Mouse (Mus musculus): ENCODE measurements at regions not wholly inside any gene's neighbourhood (a gene's known extent, or its start where the extent isn't known, plus 50 kb on each side); places are given as distances from the start of the nearest gene placed in this dataset.

GRCm38 (mm10) chr13:7306995-7307394 is 658.4 kb upstream of the Pfkp start:
- Histone ChIP-seq H3K4me2 (no peak overlapping the region), H3K27ac (no peak overlapping the region), H3K36me3 (no peaks in the 10 kb centered on the region), H3K4me1 (replicated peaks) (no peaks in the 10 kb centered on the region), H3K27me3 (no peaks in the 10 kb centered on the region), H3K9ac (no peak overlapping the region), H3K4me3 (no peak overlapping the region), H3K9me3 (no peaks in the 10 kb centered on the region)
- WGBS: 83% methylated on average over 1 of the region's 1 CpGs
- ATAC-seq (ENCODE audit: low FRiP score): no peak

DNA sequence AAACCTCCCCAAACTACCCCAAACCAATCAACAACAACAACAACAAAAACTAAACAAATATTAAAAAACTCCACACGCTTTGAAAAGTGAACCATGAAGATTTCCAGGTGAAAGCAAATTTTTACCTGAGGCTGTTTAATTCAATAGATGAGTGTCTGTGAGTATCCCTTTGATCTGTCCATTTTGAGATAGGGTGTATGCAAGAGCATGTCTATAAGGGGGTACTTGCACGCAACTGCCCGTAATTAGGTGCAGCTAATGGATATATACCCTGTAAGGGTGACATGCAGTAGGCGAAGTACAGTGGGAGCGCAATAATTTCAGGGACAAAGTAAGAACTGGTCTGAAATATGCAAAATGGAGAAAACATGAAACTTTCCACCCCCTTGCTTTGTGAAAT is 658.8 kb upstream of the Pfkp start:
- Histone ChIP-seq H3K4me1 (replicated peaks) (no peaks in the 10 kb centered on the region), H3K4me2 (no peak overlapping the region), H3K9me3 (no peaks in the 10 kb centered on the region), H3K9ac (no peak overlapping the region), H3K4me3 (no peak overlapping the region), H3K36me3 (no peaks in the 10 kb centered on the region), H3K27ac (no peak overlapping the region), H3K27me3 (no peaks in the 10 kb centered on the region)
- no peak for ATAC-seq (ENCODE audit: low FRiP score)
- 96% methylated on average over 5 of the region's 5 CpGs for WGBS

- Histone ChIP-seq H3K9ac (no peak overlapping the region), H3K9me3 (no peaks in the 10 kb centered on the region), H3K4me1 (replicated peaks) (no peaks in the 10 kb centered on the region), H3K36me3 (no peaks in the 10 kb centered on the region), H3K4me3 (no peak overlapping the region), H3K27me3 (no peaks in the 10 kb centered on the region), H3K4me2 (no peak overlapping the region), H3K27ac (no peak overlapping the region)
- no peak for ATAC-seq (ENCODE audit: low FRiP score)
- WGBS: 91% methylated on average over 1 of the region's 1 CpGs
Observed at GRCm38 (mm10) chr13:7313474-7313873, 664.9 kb upstream of the Pfkp start.

GRCm38 (mm10) chr13:7330151-7330550 is 681.6 kb upstream of the Pfkp start:
- no peak overlapping the region for H3K9ac ChIP-seq
- H3K27ac ChIP-seq: no peak overlapping the region
- H3K36me3 ChIP-seq: no peaks in the 10 kb centered on the region
- no peak for ATAC-seq (ENCODE audit: low FRiP score)
- no peaks in the 10 kb centered on the region for H3K9me3 ChIP-seq
- H3K4me3 ChIP-seq: no peak overlapping the region
- no peak overlapping the region for H3K4me2 ChIP-seq
- H3K27me3 ChIP-seq: no peaks in the 10 kb centered on the region
- no peaks in the 10 kb centered on the region for H3K4me1 ChIP-seq (replicated peaks)
- 79% methylated on average over 2 of the region's 2 CpGs for WGBS

DNA sequence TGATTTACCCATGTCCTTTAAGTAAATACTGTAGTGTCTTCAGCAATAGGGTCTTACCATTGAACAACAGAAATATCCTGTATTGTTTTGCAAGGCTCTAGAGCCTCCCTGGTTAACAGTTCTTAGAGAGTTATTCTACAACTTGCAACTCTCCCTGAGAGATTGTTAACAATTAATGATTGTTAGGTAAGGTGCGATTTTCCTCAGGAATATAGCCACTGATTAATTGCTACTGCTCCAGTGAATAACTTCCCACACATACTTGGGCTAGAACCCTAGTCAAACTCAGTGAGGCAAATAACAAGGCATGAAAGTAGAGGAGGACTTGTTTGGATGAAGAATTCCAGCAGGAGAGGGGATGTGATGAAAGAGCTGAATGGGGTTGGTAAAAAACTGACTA is 697.2 kb upstream of the Pfkp start:
- Histone ChIP-seq H3K9me3 (no peaks in the 10 kb centered on the region), H3K36me3 (no peaks in the 10 kb centered on the region), H3K9ac (no peak overlapping the region), H3K4me2 (no peak overlapping the region), H3K27me3 (no peaks in the 10 kb centered on the region), H3K27ac (no peak overlapping the region), H3K4me3 (no peak overlapping the region), H3K4me1 (replicated peaks) (no peaks in the 10 kb centered on the region)
- 84% methylated on average over 1 of the region's 1 CpGs for WGBS
- ATAC-seq (ENCODE audit: low FRiP score): no peak

GRCm38 (mm10) chr13:7348431-7348830 is 699.9 kb upstream of the Pfkp start:
- no peak overlapping the region for H3K4me3 ChIP-seq
- no peaks in the 10 kb centered on the region for H3K27me3 ChIP-seq
- H3K4me1 ChIP-seq (replicated peaks): no peaks in the 10 kb centered on the region
- no peak overlapping the region for H3K27ac ChIP-seq
- H3K9me3 ChIP-seq: no peaks in the 10 kb centered on the region
- H3K36me3 ChIP-seq: no peaks in the 10 kb centered on the region
- no peak for ATAC-seq (ENCODE audit: low FRiP score)
- no peak overlapping the region for H3K4me2 ChIP-seq
- no peak overlapping the region for H3K9ac ChIP-seq

GRCm38 (mm10) chr13:7353011-7353410 is 704.4 kb upstream of the Pfkp start:
- Histone ChIP-seq H3K9ac (no peak overlapping the region), H3K27me3 (no peaks in the 10 kb centered on the region), H3K4me1 (replicated peaks) (no peaks in the 10 kb centered on the region), H3K4me3 (no peak overlapping the region), H3K4me2 (no peak overlapping the region), H3K36me3 (no peaks in the 10 kb centered on the region), H3K9me3 (no peaks in the 10 kb centered on the region), H3K27ac (no peak overlapping the region)
- ATAC-seq (ENCODE audit: low FRiP score): no peak
- 83% methylated on average over 4 of the region's 4 CpGs for WGBS

DNA sequence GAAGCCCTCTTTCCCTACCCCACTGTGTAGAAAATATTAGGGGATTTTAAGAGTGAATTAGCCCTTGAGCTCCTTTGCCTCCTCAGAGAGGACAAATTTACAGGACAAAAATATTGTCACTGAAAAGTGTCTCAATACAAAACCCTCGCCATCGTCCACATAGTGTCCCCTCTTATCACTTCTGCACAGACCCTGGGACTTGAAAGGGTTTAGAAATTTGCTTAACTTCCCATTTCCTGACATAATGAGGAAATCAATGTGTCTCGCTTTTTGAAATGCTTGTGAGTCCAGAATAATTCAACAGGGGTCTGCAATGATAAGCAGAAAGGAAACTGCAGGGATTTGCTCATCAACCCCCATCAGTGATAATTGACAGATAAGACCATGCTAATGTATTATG is 708.5 kb upstream of the Pfkp start:
- Histone ChIP-seq H3K4me2 (no peak overlapping the region), H3K4me1 (replicated peaks) (no peaks in the 10 kb centered on the region), H3K27me3 (no peaks in the 10 kb centered on the region), H3K9ac (no peak overlapping the region), H3K36me3 (no peaks in the 10 kb centered on the region), H3K4me3 (no peak overlapping the region), H3K27ac (no peak overlapping the region), H3K9me3 (no peaks in the 10 kb centered on the region)
- WGBS: 82% methylated on average over 3 of the region's 3 CpGs
- no peak for ATAC-seq (ENCODE audit: low FRiP score)

- no peaks in the 10 kb centered on the region for H3K36me3 ChIP-seq
- ATAC-seq (ENCODE audit: low FRiP score): no peak
- 0 out of 2 replicates have a peak, but pooled peaks cover 4% of the 10 kb centered on the region for H3K9me3 ChIP-seq
- no peak overlapping the region for H3K4me3 ChIP-seq
- no peak overlapping the region for H3K9ac ChIP-seq
- no peaks in the 10 kb centered on the region for H3K27me3 ChIP-seq
- WGBS: 42% methylated on average over 8 of the region's 8 CpGs
- H3K4me1 ChIP-seq (replicated peaks): peaks cover 6% of the 10 kb centered on the region; the same call in 1 of the 2 replicates
- no peak overlapping the region for H3K4me2 ChIP-seq
- H3K27ac ChIP-seq: no peak overlapping the region
Observed at GRCm38 (mm10) chr13:7373559-7373958, 725.0 kb upstream of the Pfkp start.

- H3K9me3 ChIP-seq: 0 out of 2 replicates have a peak, but pooled peaks cover 4% of the 10 kb centered on the region
- H3K27me3 ChIP-seq: no peaks in the 10 kb centered on the region
- H3K4me2 ChIP-seq: no peak overlapping the region
- no peak overlapping the region for H3K9ac ChIP-seq
- WGBS: 60% methylated on average over 7 of the region's 7 CpGs
- H3K36me3 ChIP-seq: no peaks in the 10 kb centered on the region
- H3K4me1 ChIP-seq (replicated peaks): peaks cover 6% of the 10 kb centered on the region; the same call in 1 of the 2 replicates
- H3K4me3 ChIP-seq: no peak overlapping the region
- H3K27ac ChIP-seq: no peak overlapping the region
- peak; percentile 36; the same call in 1 of the 2 replicates for ATAC-seq (ENCODE audit: low FRiP score)
Observed at GRCm38 (mm10) chr13:7374993-7375627, 726.5 kb upstream of the Pfkp start.

DNA sequence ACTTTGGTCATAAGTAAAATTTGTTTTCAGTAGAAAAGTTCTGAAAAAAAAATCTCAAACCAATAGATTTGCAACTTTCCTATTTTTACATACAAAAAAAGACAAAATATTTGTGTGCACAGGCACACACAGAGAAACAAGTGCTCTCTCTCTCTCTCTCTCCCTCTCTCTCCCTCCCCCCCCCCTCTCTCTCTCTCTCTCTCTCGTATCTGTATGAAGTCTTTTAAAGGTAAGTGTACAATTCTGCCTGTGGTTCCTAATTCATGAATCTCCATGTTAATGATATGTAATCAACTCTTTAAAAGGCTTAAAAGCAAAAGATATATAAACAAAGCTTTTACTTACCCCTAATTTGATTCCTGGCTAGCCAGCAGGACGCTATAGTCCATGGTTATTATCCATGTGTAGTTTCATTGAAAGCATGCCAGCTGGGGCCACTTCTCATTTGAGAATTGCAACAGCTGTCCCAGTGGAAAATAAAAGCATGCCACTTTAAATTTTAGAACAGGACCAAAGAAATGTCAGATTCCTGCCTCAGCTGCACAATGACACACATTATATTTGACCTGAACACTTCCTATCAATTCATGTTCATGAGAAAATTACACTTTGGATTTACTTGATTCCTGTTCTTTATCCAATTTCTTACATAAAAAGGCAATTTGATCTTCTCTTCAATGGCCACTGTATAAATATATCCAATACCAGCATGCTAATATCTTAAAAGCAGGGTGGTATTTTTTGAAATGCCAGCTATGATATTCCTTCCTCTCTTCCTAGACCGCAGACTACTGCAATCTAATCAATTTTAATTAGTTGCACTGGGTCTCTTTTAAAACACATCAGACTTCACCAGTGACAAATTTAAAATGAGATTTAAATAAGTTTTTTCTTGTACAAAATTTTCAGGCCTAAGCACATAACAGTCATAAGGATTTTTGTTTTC is 766.0 kb upstream of the Pfkp start:
- Histone ChIP-seq H3K4me1 (replicated peaks) (no peaks in the 10 kb centered on the region), H3K27ac (no peak overlapping the region), H3K36me3 (no peaks in the 10 kb centered on the region), H3K4me3 (no peak overlapping the region), H3K9ac (no peak overlapping the region), H3K4me2 (no peak overlapping the region), H3K27me3 (no peaks in the 10 kb centered on the region), H3K9me3 (no peaks in the 10 kb centered on the region)
- no peak for ATAC-seq (ENCODE audit: low FRiP score)
- 23% methylated on average over 3 of the region's 3 CpGs for WGBS

GRCm38 (mm10) chr13:7427750-7428149 is 774.9 kb upstream of the Adarb2 start:
- H3K4me3 ChIP-seq: no peak overlapping the region
- no peak overlapping the region for H3K9ac ChIP-seq
- no peak overlapping the region for H3K4me2 ChIP-seq
- H3K9me3 ChIP-seq: no peaks in the 10 kb centered on the region
- H3K27ac ChIP-seq: no peak overlapping the region
- H3K36me3 ChIP-seq: no peaks in the 10 kb centered on the region
- H3K4me1 ChIP-seq (replicated peaks): no peaks in the 10 kb centered on the region
- no peak for ATAC-seq (ENCODE audit: low FRiP score)
- no peaks in the 10 kb centered on the region for H3K27me3 ChIP-seq

DNA sequence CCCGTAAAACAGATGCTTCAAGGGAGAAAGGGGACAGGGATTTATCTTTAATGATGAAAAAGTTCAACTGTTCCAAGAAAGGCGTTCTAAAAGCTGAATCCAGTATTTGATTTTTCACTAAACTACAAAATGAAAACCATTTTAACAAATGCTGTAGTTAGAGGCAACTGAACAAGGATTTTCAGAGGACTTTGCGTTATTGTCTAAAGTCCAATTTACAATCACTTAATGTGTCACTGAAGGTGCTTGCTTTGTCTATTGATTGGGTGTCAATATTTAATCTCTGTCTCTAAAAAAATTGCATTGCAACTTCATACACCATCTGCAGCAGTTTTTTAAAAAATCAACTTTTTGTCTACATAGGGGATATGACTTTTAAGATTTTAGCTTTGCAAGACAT is 773.4 kb upstream of the Adarb2 start:
- Histone ChIP-seq H3K9ac (no peak overlapping the region), H3K27me3 (no peaks in the 10 kb centered on the region), H3K4me1 (replicated peaks) (no peaks in the 10 kb centered on the region), H3K36me3 (no peaks in the 10 kb centered on the region), H3K4me3 (no peak overlapping the region), H3K27ac (no peak overlapping the region), H3K9me3 (no peaks in the 10 kb centered on the region), H3K4me2 (no peak overlapping the region)
- WGBS: 76% methylated on average over 3 of the region's 3 CpGs
- ATAC-seq (ENCODE audit: low FRiP score): no peak
